Mouse (Mus musculus) cerebellum, adult 2 months (tissue): ENCODE measurements around the gene Ubtd2.

ENCODE experiments used
- CTCF ChIP-seq: fragments of 200-500 bp; IDR thresholded peaks from 2 replicates; pipeline ENCODE4 v1.5.1; 2011; ENCODE audit warnings: low read depth, mild to moderate bottlenecking, control low read depth, low read length, moderate library complexity, borderline replicate concordance; ENCODE audit not compliant: insufficient read depth
- POLR2A ChIP-seq: fragments of 200-500 bp; IDR thresholded peaks from 2 replicates; pipeline ENCODE4 v1.6.1; 2011; ENCODE audit warnings: low read length, control low read depth, borderline replicate concordance; ENCODE audit not compliant: insufficient read depth

- no peak for TF ChIP-seq POLR2A
- TF ChIP-seq CTCF, result no peak
These were observed 855 bp upstream of the Ubtd2 start for GRCm38 (mm10) chr11:32454231-32454799.
